12 mouse cellular contexts compared by ENCODE assay signal in the genomic region with DNA sequence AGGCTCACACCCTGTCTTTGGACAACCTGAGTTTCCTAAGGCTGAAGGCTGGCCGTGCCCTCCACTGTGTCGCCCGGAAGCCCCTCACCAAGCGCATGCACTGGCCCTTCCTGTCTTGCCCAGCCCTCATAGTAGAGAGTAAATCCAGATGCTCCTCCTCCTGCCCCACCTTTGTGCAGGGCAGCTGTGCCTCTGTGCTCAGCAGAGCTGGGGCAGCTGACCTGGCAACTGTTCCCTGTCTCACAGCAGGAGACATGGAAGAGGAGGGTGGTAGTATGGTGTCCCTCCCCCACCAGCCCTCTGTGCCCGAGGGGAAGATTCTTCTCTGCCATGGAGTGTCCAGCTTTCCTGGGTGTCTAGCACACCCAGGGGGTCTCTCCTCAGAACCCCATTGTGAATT.
"Had no signal": no experiment of that assay in that cellular context is flagged by ENCODE, and none has a peak within 500 bp of the region (broad histone marks: within the 10 kb centered on the region; RNA-seq: fewer than 3 reads in every experiment).

No protein-coding gene starts in this region.

- H3K9me3 ChIP-seq: limb, embryonic 13.5 days had no signal

- H3K27ac ChIP-seq: layer of hippocampus, adult 2 months; limb, embryonic 13.5 days; liver, embryonic 14.5 days had no signal

- DNase-seq: kidney, adult 18-20 months; kidney, postnatal 10 days; kidney, postnatal 4 days; lung, adult 18-20 months; midbrain, embryonic 14.5 days; retina, postnatal 1 day; right cerebral cortex, postnatal 4 days; spleen, adult 18-20 months; thymus, postnatal 4 days had no signal

- H3K4me3 ChIP-seq: layer of hippocampus, adult 2 months; limb, embryonic 13.5 days had no signal

- H3K4me2 ChIP-seq: limb, embryonic 13.5 days had no signal

- H3K27me3 ChIP-seq: limb, embryonic 13.5 days had no signal

- H3K9ac ChIP-seq: limb, embryonic 13.5 days; liver, embryonic 14.5 days had no signal
